Comparison of ENCODE assay signal across 17 mouse cellular contexts in the genomic region with DNA sequence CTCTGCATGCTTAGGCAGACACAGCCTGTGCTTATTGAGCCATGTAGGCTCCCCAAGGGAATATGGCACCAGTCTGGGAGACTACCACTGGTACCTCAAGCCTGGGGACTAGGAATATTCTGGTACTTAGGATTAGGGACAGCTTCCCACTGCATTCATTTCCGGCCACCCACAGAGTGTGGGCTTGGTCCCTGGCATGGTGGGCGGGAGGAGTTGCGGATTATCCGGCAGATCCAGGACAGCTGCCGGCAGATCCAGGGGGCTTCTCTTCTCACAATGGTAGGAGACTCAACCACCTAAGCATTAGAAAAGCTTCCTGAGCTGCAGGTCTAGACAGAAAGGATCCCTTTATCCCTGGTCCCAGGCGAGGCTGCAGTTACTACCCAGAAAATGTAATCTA. TPM values are rescaled to one million over a fixed set of nuclear protein-coding genes. Genes with fewer than 3 reads are reported as not detected.
A peak's percentile ranks its signal among the peaks of the same experiment; 100 is the strongest.
DNase-seq lines count a peak whose midpoint lies in the region; ATAC-seq lines count a peak whose summit lies in the region.
"Had no signal": no experiment of that assay in that cellular context is flagged by ENCODE, and none has a peak within 500 bp of the region (broad histone marks: within the 10 kb centered on the region; RNA-seq: fewer than 3 reads in every experiment).

No protein-coding gene starts in this region.

- H3K4me1 ChIP-seq in embryonic facial prominence, embryonic 12.5 days, result peaks cover 19% of the 10 kb centered on the region
- H3K4me1 ChIP-seq in hindbrain, embryonic 13.5 days (replicated peaks), result peaks cover 39% of the 10 kb centered on the region
- H3K4me1 ChIP-seq in midbrain, embryonic 16.5 days (ENCODE audit: control insufficient read depth, insufficient read depth, low read length), result peaks cover 21% of the 10 kb centered on the region

- peak; percentile 37 for DNase-seq in ES-CJ7 (ENCODE audit: low read depth, low spot score)
- DNase-seq in cerebellum, adult 8-10 months, result no peak
- DNase-seq in urinary bladder, adult 18-20 months (ENCODE audit: low spot score in 2 of 2), result no peak
- DNase-seq in cerebellum, adult 18-20 months, result no peak
- DNase-seq: adrenal gland, postnatal 25 days; cerebellum, postnatal 14 days; kidney, postnatal 14 days had no signal

- H3K4me3 ChIP-seq in embryonic facial prominence, embryonic 12.5 days, result peak overlapping the region; percentile 42; the same call in 1 of the 2 replicates
- H3K4me3 ChIP-seq in hindbrain, embryonic 13.5 days, result peak overlapping the region; percentile 50
- no peak overlapping the region; the same call in 1 of the 2 replicates for H3K4me3 ChIP-seq in midbrain, embryonic 16.5 days (ENCODE audit: low read depth, low read length)
- H3K4me3 ChIP-seq: embryonic facial prominence, embryonic 13.5 days; heart, embryonic 15.5 days; liver, embryonic 12.5 days; megakaryocyte, embryonic 14.5 days had no signal

- no peak for ATAC-seq in embryonic facial prominence, embryonic 12.5 days (ENCODE audit: insufficient number of reproducible peaks, insufficient read depth, low FRiP score, low TSS enrichment)
- ATAC-seq in hindbrain, embryonic 13.5 days (ENCODE audit: low FRiP score), result no peak
- no peak for ATAC-seq in midbrain, embryonic 16.5 days
- ATAC-seq: inflammation-experienced regulatory T-cells, adult 6 months; liver, embryonic 12.5 days; Patski had no signal

- no peaks in the 10 kb centered on the region for H3K36me3 ChIP-seq in embryonic facial prominence, embryonic 12.5 days
- H3K36me3 ChIP-seq in hindbrain, embryonic 13.5 days, result no peaks in the 10 kb centered on the region
- no peaks in the 10 kb centered on the region for H3K36me3 ChIP-seq in midbrain, embryonic 16.5 days (ENCODE audit: control insufficient read depth, insufficient read depth, low read length)
- H3K36me3 ChIP-seq: embryonic facial prominence, embryonic 13.5 days; heart, embryonic 15.5 days; liver, embryonic 12.5 days had no signal

- H3K9me3 ChIP-seq in embryonic facial prominence, embryonic 12.5 days, result no peaks in the 10 kb centered on the region
- H3K9me3 ChIP-seq in hindbrain, embryonic 13.5 days, result no peaks in the 10 kb centered on the region
- no peaks in the 10 kb centered on the region for H3K9me3 ChIP-seq in midbrain, embryonic 16.5 days (replicated peaks; ENCODE audit: control insufficient read depth, low read length, poor library complexity, severe bottlenecking)
- H3K9me3 ChIP-seq: embryonic facial prominence, embryonic 13.5 days; heart, embryonic 15.5 days; liver, embryonic 12.5 days; megakaryocyte, embryonic 14.5 days had no signal

- 27% methylated on average over 6 of the region's 6 CpGs for WGBS in embryonic facial prominence, embryonic 12.5 days
- 29% methylated on average over 6 of the region's 6 CpGs for WGBS in hindbrain, embryonic 13.5 days
- 19% methylated on average over 6 of the region's 6 CpGs for WGBS in midbrain, embryonic 16.5 days

- H3K27me3 ChIP-seq in embryonic facial prominence, embryonic 12.5 days, result peaks cover 67% of the 10 kb centered on the region
- H3K27me3 ChIP-seq in hindbrain, embryonic 13.5 days, result peaks cover 54% of the 10 kb centered on the region
- peaks cover 17% of the 10 kb centered on the region for H3K27me3 ChIP-seq in midbrain, embryonic 16.5 days (ENCODE audit: control insufficient read depth, insufficient read depth, low read depth, low read length)

- 0 out of 2 replicates have a peak overlapping the region, but pooled peaks have one; percentile 1 for H3K4me2 ChIP-seq in embryonic facial prominence, embryonic 12.5 days (replicated peaks)
- H3K4me2 ChIP-seq in hindbrain, embryonic 13.5 days, result peak overlapping the region; percentile 81
- peak overlapping the region; percentile 3; the same call in 1 of the 2 replicates for H3K4me2 ChIP-seq in midbrain, embryonic 16.5 days (ENCODE audit: low read length)
- H3K4me2 ChIP-seq: embryonic facial prominence, embryonic 13.5 days; heart, embryonic 15.5 days; liver, embryonic 12.5 days had no signal

- no peak overlapping the region for H3K27ac ChIP-seq in embryonic facial prominence, embryonic 12.5 days
- H3K27ac ChIP-seq in hindbrain, embryonic 13.5 days, result no peak overlapping the region
- H3K27ac ChIP-seq in midbrain, embryonic 16.5 days (ENCODE audit: low read length), result no peak overlapping the region
- H3K27ac ChIP-seq: embryonic facial prominence, embryonic 13.5 days; heart, embryonic 15.5 days; liver, embryonic 12.5 days had no signal

- no peak overlapping the region for H3K9ac ChIP-seq in embryonic facial prominence, embryonic 12.5 days
- peak overlapping the region; percentile 7; the same call in 1 of the 2 replicates for H3K9ac ChIP-seq in hindbrain, embryonic 13.5 days
- H3K9ac ChIP-seq in midbrain, embryonic 16.5 days (ENCODE audit: low read depth, low read length), result no peak overlapping the region
- H3K9ac ChIP-seq: embryonic facial prominence, embryonic 13.5 days; heart, embryonic 15.5 days; liver, embryonic 12.5 days had no signal

RNA-seq across cellular contexts. Expression of a gene that starts 2.2 kb away (rescaled TPM):
- polyA plus RNA-seq in embryonic facial prominence, embryonic 12.5 days (2016; fragmentation: Nextera tagmentation; extraction: Ambion mirVana), result 24.5 and 30.1 TPM in 2 replicates
- polyA plus RNA-seq in hindbrain, embryonic 13.5 days (2015; fragmentation: Nextera tagmentation; extraction: Ambion mirVana), result 40.1 and 66.5 TPM in 2 replicates
- polyA plus RNA-seq in midbrain, embryonic 16.5 days (2015; fragmentation: Nextera tagmentation; extraction: Ambion mirVana), result 19.0 and 35.9 TPM in 2 replicates
- polyA plus RNA-seq: heart, embryonic 15.5 days; inflammation-experienced regulatory T-cells, adult 6 months; liver, embryonic 12.5 days; lung, embryonic 16.5 days had no signal

RNA-seq across cellular contexts. Expression of a gene that starts 16.4 kb away (rescaled TPM):
- polyA plus RNA-seq in embryonic facial prominence, embryonic 12.5 days (2016; fragmentation: Nextera tagmentation; extraction: Ambion mirVana), result 25.2 and 25.5 TPM in 2 replicates
- polyA plus RNA-seq in hindbrain, embryonic 13.5 days (2015; fragmentation: Nextera tagmentation; extraction: Ambion mirVana), result 33.8 and 38.4 TPM in 2 replicates
- 31.1 and 36.0 TPM in 2 replicates for polyA plus RNA-seq in midbrain, embryonic 16.5 days (2015; fragmentation: Nextera tagmentation; extraction: Ambion mirVana)

RNA-seq across cellular contexts. Expression of a gene that starts 41.2 kb away (rescaled TPM):
- polyA plus RNA-seq in embryonic facial prominence, embryonic 12.5 days (2016; fragmentation: Nextera tagmentation; extraction: Ambion mirVana), result 131 and 156 TPM in 2 replicates
- 51.2 and 54.9 TPM in 2 replicates for polyA plus RNA-seq in hindbrain, embryonic 13.5 days (2015; fragmentation: Nextera tagmentation; extraction: Ambion mirVana)
- polyA plus RNA-seq in midbrain, embryonic 16.5 days (2015; fragmentation: Nextera tagmentation; extraction: Ambion mirVana), result 21.5 and 31.5 TPM in 2 replicates

RNA-seq across cellular contexts. Expression of a gene that starts 51.3 kb away (rescaled TPM):
- 0.08 and 0.15 TPM in 2 replicates for polyA plus RNA-seq in embryonic facial prominence, embryonic 12.5 days (2016; fragmentation: Nextera tagmentation; extraction: Ambion mirVana)
- not detected in 2 replicates for polyA plus RNA-seq in hindbrain, embryonic 13.5 days (2015; fragmentation: Nextera tagmentation; extraction: Ambion mirVana)
- not detected in 2 replicates for polyA plus RNA-seq in midbrain, embryonic 16.5 days (2015; fragmentation: Nextera tagmentation; extraction: Ambion mirVana)
- polyA plus RNA-seq: heart, embryonic 15.5 days; inflammation-experienced regulatory T-cells, adult 6 months; liver, embryonic 12.5 days; lung, embryonic 16.5 days; Patski had no signal

Comparison
In these comparisons a context has a peak if more than half of its experiments do, and no peak if none do; other contexts are left out.
1. H3K4me2 ChIP-seq: peak in every context shown above with its lines; median percentile 81 in hindbrain, embryonic 13.5 days; 3 in midbrain, embryonic 16.5 days; 1 in embryonic facial prominence, embryonic 12.5 days.